In genomic region chr8:9367721-9368120, GRCm38 (mm10) we compare ENCODE assay signal across 19 mouse cellular contexts.
DNase-seq lines count a peak whose midpoint lies in the region; TF ChIP-seq lines count a peak whose summit lies in the region.
"Had no signal": no experiment of that assay in that cellular context is flagged by ENCODE, and none has a peak within 500 bp of the region (broad histone marks: within the 10 kb centered on the region; RNA-seq: fewer than 3 reads in every experiment).

No protein-coding gene starts in this region.

- intact Hi-C loops in gastrocnemius, adult 2 months (cut with DNase I): no loop called here

- no peak for TF ChIP-seq CTCF in gastrocnemius, adult 2 months (IDR thresholded peaks at IDR 0.05)

- no peak overlapping the region for H3K27ac ChIP-seq in gastrocnemius, adult 2 months
- H3K27ac ChIP-seq: embryonic facial prominence, embryonic 12.5 days; forebrain, embryonic 12.5 days; lung, embryonic 15.5 days had no signal

- no peak overlapping the region for H3K4me3 ChIP-seq in gastrocnemius, adult 2 months
- H3K4me3 ChIP-seq: embryonic facial prominence, embryonic 12.5 days; forebrain, embryonic 12.5 days; heart, embryonic 12.5 days; lung, embryonic 15.5 days had no signal

- DNase-seq in kidney, adult 18-20 months: peak; percentile 39
- no peak for DNase-seq in kidney, postnatal 4 days
- DNase-seq in brain, adult 2 months (ENCODE audit: low read depth, low spot score): peak; percentile 59
- DNase-seq in cerebellum, adult 8-10 months: peak; percentile 29
- peak; percentile 44 for DNase-seq in kidney, postnatal 14 days
- DNase-seq in gastrocnemius, adult 2 months: no peak
- DNase-seq in right cerebral cortex, postnatal 36 days (ENCODE audit: low spot score in 2 of 2): no peak
- no peak for DNase-seq in c-Kit-positive CD71-positive TER-119-positive erythroid progenitor cells, embryonic 14.5 days (ENCODE audit: low spot score)
- DNase-seq: adrenal gland, postnatal 10 days; gastrocnemius, postnatal 14 days; heart, postnatal 4 days; layer of hippocampus, adult 9-11 months; liver; right cerebral cortex, adult 18-20 months; thymus, adult 18-20 months had no signal

Comparison
In these comparisons a context has a peak if more than half of its experiments do, and no peak if none do; other contexts are left out.
1. DNase-seq: peak in kidney, adult 18-20 months (single experiment), brain, adult 2 months (single experiment), cerebellum, adult 8-10 months (single experiment) and kidney, postnatal 14 days (single experiment); none in kidney, postnatal 4 days (0 of 2), gastrocnemius, adult 2 months (single experiment), right cerebral cortex, postnatal 36 days (0 of 2) and c-Kit-positive CD71-positive TER-119-positive erythroid progenitor cells, embryonic 14.5 days (single experiment).